Mouse (Mus musculus) adrenal gland (tissue): ENCODE measurements around the gene Mrpl52.

Experiments
- intact Hi-C: fragments of 180-260 bp; cut with DNase I; formaldehyde crosslinking; loops from one replicate; pipeline ENCODE4 v1.15.1; 2025

Gene Mrpl52

GRCm38 (mm10) chr14:54431334-54432077, 4.8 kb downstream of the Mrpl52 start, which contains the start of gene Mmp14:
Mmp14 (plus strand) TSS chr14:54431612.
- intact Hi-C loops = no loop called here

GRCm38 (mm10) chr14:54432078-54432836, 5.5 kb downstream of the Mrpl52 start:
- intact Hi-C loops = no loop called here

GRCm38 (mm10) chr14:54432837-54433830, 6.4 kb downstream of the Mrpl52 start:
- intact Hi-C loops = no loop called here

- intact Hi-C loops = no loop called here
These were observed 7.3 kb downstream of the Mrpl52 start for GRCm38 (mm10) chr14:54433941-54434531.

- intact Hi-C loops = no loop called here
These were observed 8.6 kb downstream of the Mrpl52 start for GRCm38 (mm10) chr14:54435194-54435918.

GRCm38 (mm10) chr14:54439155-54439554, 12.4 kb downstream of the Mrpl52 start:
- intact Hi-C loops = no loop called here

- intact Hi-C loops = no loop called here
These were observed 12.9 kb downstream of the Mrpl52 start for GRCm38 (mm10) chr14:54439610-54440009.

GRCm38 (mm10) chr14:54440538-54440937, 13.8 kb downstream of the Mrpl52 start:
- intact Hi-C loops = no loop called here

GRCm38 (mm10) chr14:54441365-54441764, 14.7 kb downstream of the Mrpl52 start:
- intact Hi-C loops = no loop called here

- intact Hi-C loops = no loop called here
These were observed 15.8 kb downstream of the Mrpl52 start for GRCm38 (mm10) chr14:54442548-54442947.

GRCm38 (mm10) chr14:54443196-54443595, 16.5 kb downstream of the Mrpl52 start:
- intact Hi-C loops = no loop called here

GRCm38 (mm10) chr14:54443712-54444618, 17.3 kb downstream of the Mrpl52 start:
- intact Hi-C loops = no loop called here

GRCm38 (mm10) chr14:54445476-54445875, 18.8 kb downstream of the Mrpl52 start:
- intact Hi-C loops = loop anchor here (5.0 kb wide), 1 partner anchor 33 kb away; no protein-coding TSS in a partner anchor

GRCm38 (mm10) chr14:54453566-54453965, 26.9 kb downstream of the Mrpl52 start:
- intact Hi-C loops = no loop called here

- intact Hi-C loops = loop anchor here (5.0 kb wide), 1 partner anchor 33 kb away; no protein-coding TSS in a partner anchor
These were observed 28.2 kb downstream of the Mrpl52 start for GRCm38 (mm10) chr14:54454669-54455528.

GRCm38 (mm10) chr14:54457907-54458569, 31.3 kb downstream of the Mrpl52 start:
- intact Hi-C loops = loop anchor here (5.0 kb wide), 1 partner anchor 36 kb away; no protein-coding TSS in a partner anchor

GRCm38 (mm10) chr14:54462146-54462545, 35.4 kb downstream of the Mrpl52 start:
- intact Hi-C loops = no loop called here
